Mouse (Mus musculus): ENCODE measurements around the gene Lurap1. TPM values are rescaled to one million over a fixed set of nuclear protein-coding genes. Genes with fewer than 3 reads are reported as not detected.
A peak's percentile ranks its signal among the peaks of the same experiment; 100 is the strongest.

Lurap1 gene
- total RNA-seq (2021), result 1 to 10 TPM; 4.6 to 5.1 TPM

DNA sequence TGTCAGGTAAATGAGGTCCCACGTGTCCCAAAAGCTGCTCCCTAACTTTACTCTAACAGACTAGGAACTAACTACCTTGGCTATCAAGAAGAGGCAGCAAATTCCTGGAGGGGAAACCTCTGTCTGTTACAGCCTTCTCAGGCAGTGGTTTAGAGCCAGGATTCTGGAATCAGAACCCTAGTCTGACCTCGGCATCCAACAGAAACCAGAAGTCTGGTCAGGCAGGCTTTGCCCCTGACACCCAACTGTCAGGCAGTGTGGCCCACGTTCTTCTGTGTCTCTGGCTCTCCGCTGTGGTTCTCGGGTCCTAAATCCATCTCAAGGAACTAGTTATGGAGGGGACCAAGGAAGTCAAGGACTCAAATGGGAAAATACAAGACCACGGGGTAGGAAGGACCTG is at the start of gene Lurap1:
Gene Lurap1 (minus strand): TSS at position 101 of the 400 bp plus-strand sequence.
- intact Hi-C loops (cut with DNase I), result no loop called here
- DNase-seq, result no peak

DNA sequence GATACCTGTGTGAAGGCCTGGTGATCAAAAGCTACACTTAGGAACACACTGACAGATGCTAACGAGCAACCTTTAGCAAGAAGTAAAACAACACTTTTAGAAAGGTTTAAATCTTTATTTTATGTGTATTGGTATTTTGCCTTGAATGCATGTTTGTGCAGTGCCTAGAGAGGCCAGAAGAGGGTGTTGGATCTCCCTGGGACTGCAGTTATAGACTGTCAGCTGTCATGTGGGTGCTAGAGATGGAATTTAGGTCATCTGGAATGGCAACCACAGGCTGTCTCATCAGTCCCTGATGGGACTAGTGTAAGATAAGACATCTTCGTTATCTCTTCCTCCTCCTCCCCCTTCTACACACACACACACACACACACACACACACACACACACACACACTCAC is 47.3 kb upstream of the Lurap1 start:
- intact Hi-C loops (cut with DNase I), result no loop called here
- DNase-seq, result no peak

GRCm38 (mm10) chr4:116193583-116194383 is 42.6 kb upstream of the Lurap1 start:
- DNase-seq, result no peak
- intact Hi-C loops (cut with DNase I), result loop anchor here (2.0 kb wide), 1 partner anchor 27 kb away; the partner anchor contains the start of gene Pik3r3

GRCm38 (mm10) chr4:116192286-116192835 is 41.2 kb upstream of the Lurap1 start:
- intact Hi-C loops (cut with DNase I), result loop anchor here (2.0 kb wide), 1 partner anchor 28 kb away; the partner anchor contains the start of gene Pik3r3
- DNase-seq, result peak; percentile 38 to 41

DNA sequence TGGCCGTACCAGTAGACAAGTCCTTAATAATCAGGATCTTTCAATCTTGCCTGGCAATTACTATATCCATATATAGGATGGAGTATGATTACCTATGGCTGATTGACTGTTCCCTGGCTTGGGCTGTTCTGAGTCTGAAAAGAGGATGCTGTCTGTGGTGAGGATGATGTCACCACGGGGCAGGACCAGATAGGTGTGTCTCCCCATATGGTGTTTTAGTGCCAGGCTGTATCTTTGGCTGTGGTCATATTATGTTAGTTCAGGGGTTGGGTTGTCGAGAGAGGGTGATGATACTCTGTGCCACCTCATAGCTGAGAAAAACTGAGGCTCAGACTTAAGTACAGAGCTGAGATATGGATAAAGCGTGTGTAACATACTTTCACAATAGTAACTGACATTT is 33.9 kb upstream of the Lurap1 start:
- DNase-seq, result no peak
- intact Hi-C loops (cut with DNase I), result no loop called here

GRCm38 (mm10) chr4:116182745-116183144 is 31.6 kb upstream of the Lurap1 start:
- intact Hi-C loops (cut with DNase I), result no loop called here
- peak; percentile 57 to 58 for DNase-seq

- no peak for DNase-seq
- intact Hi-C loops (cut with DNase I), result no loop called here
Measured at GRCm38 (mm10) chr4:116182079-116182478, 30.9 kb upstream of the Lurap1 start.

- intact Hi-C loops (cut with DNase I), result loop anchor here (2.0 kb wide), 1 partner anchor 44 kb away; the partner anchor contains the start of gene Pik3r3
- DNase-seq, result peak; percentile 82 to 83
Measured at GRCm38 (mm10) chr4:116177140-116177539, 26.0 kb upstream of the Lurap1 start.

- peak; percentile 66 to 76 for DNase-seq
- intact Hi-C loops (cut with DNase I), result loop anchor here (2.0 kb wide), 1 partner anchor 44 kb away; the partner anchor contains the start of gene Pik3r3
Measured at GRCm38 (mm10) chr4:116176543-116176988, 25.4 kb upstream of the Lurap1 start.

DNA sequence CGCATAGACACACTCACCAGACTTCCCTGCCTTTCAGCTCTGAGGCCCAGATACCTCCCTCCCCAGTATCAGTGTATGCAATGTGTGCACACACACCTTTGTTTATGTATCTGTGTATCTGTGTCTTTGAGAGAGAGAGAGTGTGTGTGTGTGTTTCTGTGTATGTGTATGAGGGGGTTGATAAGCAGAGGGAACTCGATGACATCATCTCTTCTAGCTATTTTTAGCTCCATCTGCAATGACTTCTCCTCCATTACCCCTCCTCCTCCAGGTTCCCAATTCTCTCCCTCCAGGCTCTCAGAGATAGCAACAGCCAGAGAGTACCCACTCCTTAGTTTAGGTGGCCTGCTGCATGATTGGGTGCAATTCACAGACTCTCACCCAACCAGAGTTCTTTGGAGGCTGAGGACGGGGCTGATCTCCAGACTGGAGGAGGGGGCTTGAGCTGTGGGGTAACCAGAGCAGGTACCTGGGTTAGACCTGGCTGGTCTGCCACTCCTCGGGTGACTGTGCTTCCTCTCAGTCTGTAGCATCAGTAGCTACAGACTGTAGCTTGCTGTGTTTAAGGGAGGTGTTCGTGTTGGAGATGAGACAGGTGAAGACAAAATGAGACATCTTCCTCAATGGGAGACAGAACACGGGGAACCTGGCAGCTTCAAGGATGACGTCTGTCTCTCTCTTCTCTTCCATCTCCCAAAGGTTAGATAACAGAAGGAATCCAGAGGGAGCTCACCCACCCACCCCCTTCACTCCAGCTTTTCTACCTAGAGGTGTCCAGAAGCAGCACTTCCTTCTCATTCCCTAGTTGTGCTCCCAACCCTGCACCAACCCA is 24.8 kb upstream of the Lurap1 start:
- DNase-seq, result peak in 1 of 2 experiments; percentile 46
- intact Hi-C loops (cut with DNase I), result loop anchor here (2.0 kb wide), 1 partner anchor 45 kb away; the partner anchor contains the start of gene Pik3r3

- intact Hi-C loops (cut with DNase I), result no loop called here
- DNase-seq, result no peak
Measured at GRCm38 (mm10) chr4:116175136-116175535, 24.0 kb upstream of the Lurap1 start.

DNA sequence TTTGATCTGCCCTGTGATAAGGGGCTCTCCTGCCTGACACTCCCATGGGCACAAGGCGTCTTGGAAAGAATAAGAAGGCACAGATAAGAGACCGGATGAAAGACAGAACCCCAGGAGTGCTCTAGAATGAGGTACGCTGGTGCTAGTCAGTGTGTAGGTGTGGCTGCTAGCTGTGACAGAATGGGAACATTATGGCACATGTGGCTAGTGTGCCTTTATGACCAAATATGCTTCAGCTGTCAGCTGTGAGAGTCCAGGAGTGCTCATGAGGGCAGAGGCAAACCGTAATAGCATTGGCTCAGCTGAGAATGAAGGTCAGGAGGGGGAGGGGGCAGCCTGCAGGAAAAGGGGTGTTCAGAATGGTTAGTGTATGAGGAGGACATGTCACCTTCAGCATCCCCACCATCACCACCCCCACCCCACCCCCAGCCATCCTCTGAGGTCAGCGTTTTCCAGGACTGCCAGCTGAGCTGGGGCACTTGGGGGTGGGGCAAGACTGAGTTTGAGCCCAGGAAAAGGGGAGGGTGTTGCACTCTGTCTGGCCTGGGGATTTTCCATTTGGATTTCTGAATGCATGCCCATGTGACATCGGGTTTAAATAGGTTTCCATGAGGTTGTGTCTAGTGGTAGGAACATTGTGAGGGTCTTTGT is 23.5 kb upstream of the Lurap1 start:
- DNase-seq, result peak; percentile 38 to 47
- intact Hi-C loops (cut with DNase I), result no loop called here

GRCm38 (mm10) chr4:116173752-116174151 is 22.6 kb upstream of the Lurap1 start:
- intact Hi-C loops (cut with DNase I), result no loop called here
- no peak for DNase-seq

- DNase-seq, result no peak
- intact Hi-C loops (cut with DNase I), result no loop called here
Measured at GRCm38 (mm10) chr4:116173072-116173471, 21.9 kb upstream of the Lurap1 start, which contains the start of the genes 1700042G07Rik and Gm49337. 1700042G07Rik (plus strand) TSS chr4:116173372. Gm49337 (plus strand) TSS chr4:116173384.

DNA sequence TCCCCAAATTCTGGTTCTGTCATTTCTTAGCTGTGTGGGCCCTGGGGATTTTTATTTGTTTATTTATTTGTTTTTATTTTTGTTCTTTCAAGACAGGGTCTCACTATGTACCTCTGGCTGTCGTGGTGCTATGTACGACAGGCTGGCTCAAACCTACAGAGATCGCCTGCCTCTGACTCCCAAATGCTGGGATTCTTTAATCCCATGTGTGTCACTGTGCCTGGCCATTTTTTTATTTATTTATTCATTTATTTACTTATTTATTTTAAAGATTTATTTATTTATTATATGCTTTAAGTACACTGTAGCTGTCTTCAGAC is 18.2 kb upstream of the Lurap1 start:
- intact Hi-C loops (cut with DNase I), result loop anchor here (5.0 kb wide), 1 partner anchor 168 kb away; no protein-coding TSS in a partner anchor
- no peak for DNase-seq

DNA sequence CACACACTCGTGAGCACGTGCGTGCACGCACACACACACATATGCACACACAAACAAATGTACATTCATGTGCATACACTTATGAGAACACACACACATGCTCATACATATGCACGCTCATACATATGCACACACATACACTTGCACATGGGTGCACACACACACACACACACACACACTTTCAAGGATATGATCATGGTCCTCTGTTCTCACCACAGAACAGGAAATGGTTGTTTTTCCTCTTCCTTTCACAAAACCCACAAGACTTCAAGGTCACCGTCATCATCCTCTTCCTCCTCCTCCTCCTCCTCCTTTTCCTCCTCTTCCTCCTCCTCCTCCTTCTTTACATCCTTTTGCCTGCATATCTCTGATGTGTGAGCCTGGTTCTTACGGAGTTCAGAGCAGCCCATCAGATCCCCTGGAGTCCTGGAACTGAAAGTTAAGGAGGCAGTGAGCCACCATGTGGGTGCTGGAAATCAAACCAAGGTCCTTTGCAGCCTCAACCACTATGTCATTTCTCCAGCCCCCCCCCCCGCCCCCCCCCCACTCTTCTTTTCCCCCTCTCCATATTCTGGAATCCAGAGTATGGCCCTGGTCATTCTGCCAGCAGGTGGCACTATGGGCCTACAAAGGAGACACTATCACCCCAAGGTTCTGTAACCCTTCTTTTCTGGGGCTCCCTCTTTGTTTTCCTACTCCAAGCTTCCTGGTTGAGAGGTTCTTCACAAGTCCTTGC is 17.6 kb upstream of the Lurap1 start:
- intact Hi-C loops (cut with DNase I), result loop anchor here (5.0 kb wide), 1 partner anchor 169 kb away; no protein-coding TSS in a partner anchor
- DNase-seq, result peak; percentile 75 to 88

GRCm38 (mm10) chr4:116167404-116167803 is 16.3 kb upstream of the Lurap1 start, which contains the start of gene Tspan1:
Tspan1 (minus strand) TSS chr4:116167601.
- no peak for DNase-seq
- intact Hi-C loops (cut with DNase I), result loop anchor here (2.0 to 5.0 kb wide), 2 partner anchors 33 to 170 kb away; no protein-coding TSS in a partner anchor

DNA sequence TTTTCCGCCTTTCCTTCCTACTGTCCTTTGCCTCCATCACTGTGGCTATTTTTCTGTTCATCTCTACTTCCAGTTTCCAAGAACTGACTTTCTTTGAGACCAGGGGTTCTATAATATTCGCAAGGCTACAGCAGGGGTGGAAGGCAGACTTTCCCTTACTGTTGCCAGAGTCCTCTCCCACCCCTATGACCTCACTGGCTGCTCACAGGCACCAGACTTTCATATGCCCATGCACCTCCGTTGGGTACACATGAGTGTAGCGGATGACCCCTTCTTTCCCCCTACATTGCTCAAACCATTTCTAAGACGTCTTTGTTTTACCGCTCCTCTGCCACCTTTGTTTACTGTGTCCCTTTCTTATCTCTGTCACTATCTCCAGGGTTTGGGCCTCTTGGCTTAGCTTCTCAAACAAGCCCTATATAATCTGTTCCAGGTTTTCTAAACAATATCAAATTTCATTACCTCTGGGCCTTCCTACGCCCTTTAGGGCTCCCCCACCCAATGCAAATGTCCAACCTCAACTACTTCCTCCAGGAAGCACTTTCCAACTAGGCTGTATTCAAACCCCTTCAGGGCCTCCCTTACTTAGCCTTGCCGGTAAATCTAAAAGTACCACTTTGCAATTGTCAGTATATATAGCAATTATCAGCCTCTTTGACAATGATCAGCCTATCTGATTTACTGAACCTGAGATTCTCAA is 14.7 kb upstream of the Lurap1 start:
- no peak for DNase-seq
- intact Hi-C loops (cut with DNase I), result loop anchor here (2.0 to 5.0 kb wide), 2 partner anchors 31 to 171 kb away; no protein-coding TSS in a partner anchor
